Mouse (Mus musculus) Patski (cell line): ENCODE measurements around the gene Enpp1. TPM values are rescaled to one million over a fixed set of nuclear protein-coding genes. Genes with fewer than 3 reads are reported as not detected.

Experiments
- ATAC-seq: fragments of 100-300 bp; one replicate; pipeline ENCODE4 v1.8.0; 2021
- CTCF ChIA-PET: fragments of 350-600 bp; sonication (Branson Sonifier 250); formaldehyde crosslinking; loops from one replicate; lab custom pipeline; 2022; ENCODE audit warnings: inconsistent platforms; lab: Charles Lee
- POLR2A ChIA-PET: fragments of 350-600 bp; sonication (Branson Sonifier 250); formaldehyde crosslinking; loops from one replicate; lab custom pipeline; 2022; ENCODE audit warnings: antibody characterized with exemption, inconsistent platforms; lab: Charles Lee
- DNase-seq: peaks from one replicate; pipeline ENCODE4 v3.0.0-alpha.2; 2011; ENCODE audit warnings: low read depth, low spot score
- H3K27me3 ChIP-seq: fragments of 371-371 bp; one replicate; pipeline ENCODE4 v1.5.1; 2021
- CTCF ChIP-seq: fragments of 100-300 bp; IDR thresholded peaks from one replicate; pipeline ENCODE4 v1.5.1; 2021
- in situ Hi-C: fragments of 300-500 bp; cut with MboI; formaldehyde crosslinking; loops from 3 replicates; pipeline ENCODE4 v1.11.1; 2018; ENCODE audit warnings: low pct_unique_long_range_greater_than_20kb, mixed read lengths
- polyA plus RNA-seq: library from polyadenylated mRNA; unstranded; gene quantifications from one replicate; pipeline ENCODE4 v1.2.3, GENCODE M21; 2021

The Enpp1 gene
- polyA plus RNA-seq, 1 experiment from 2014 or later: 4.0 TPM

- ATAC-seq: no peak
- in situ Hi-C loops: no loop called here
- ChIA-PET POLR2A (no interaction called here), CTCF (no interaction called here)
- H3K27me3 ChIP-seq: no peaks in the 10 kb centered on the region
- no peak for DNase-seq
- TF ChIP-seq CTCF: no peak
Observed at GRCm38 (mm10) chr10:24599802-24600201, 112.2 kb downstream of the Enpp1 start.

DNA sequence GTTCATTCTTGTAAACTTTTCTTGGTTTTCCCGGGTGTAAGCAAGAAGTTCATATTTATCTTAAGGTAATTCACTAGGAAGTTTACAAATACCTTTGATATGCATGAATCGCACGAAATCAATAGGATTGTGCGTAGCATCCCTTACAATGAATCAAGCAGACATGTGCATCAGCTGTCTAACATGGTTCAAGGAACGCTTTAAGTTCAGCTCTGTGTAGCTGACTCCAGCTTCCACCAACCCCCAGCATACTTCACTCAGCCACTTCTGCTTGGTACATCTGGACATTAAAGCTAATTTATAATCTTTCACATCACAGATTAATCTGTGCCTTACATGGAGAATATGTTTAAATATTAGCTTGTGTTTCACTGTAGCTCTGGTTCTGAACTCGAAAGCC, 113.3 kb downstream of the Enpp1 start:
- ATAC-seq: no peak
- ChIA-PET CTCF (interaction anchor here (0.9 to 1.6 kb wide), 6 partner anchors 8 to 300 kb away, joined by 3 to 4 read pairs (median 3); no protein-coding TSS in a partner anchor), POLR2A (no interaction called here)
- no peak for TF ChIP-seq CTCF
- in situ Hi-C loops: no loop called here
- no peak for DNase-seq
- H3K27me3 ChIP-seq: no peaks in the 10 kb centered on the region

DNA sequence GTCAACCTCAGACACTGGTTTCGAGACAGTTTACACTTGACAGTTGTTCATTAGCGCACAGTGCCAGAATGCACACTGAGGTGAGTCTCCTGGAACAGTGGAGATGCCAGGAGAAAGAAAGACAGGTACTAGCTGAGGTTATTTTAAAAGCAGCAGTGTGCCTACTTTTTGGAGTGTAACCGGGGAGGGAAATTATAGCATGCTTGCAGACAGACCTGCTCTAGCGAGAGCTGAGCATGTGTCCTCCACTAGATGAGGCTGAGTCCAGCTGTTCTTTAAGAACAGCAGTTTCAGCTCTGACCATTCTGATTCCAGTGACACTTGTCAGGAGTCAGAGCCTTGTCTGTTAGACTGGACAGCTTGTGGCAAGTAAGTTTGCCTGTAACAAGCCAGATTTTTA, 114.2 kb downstream of the Enpp1 start:
- no peak for TF ChIP-seq CTCF
- in situ Hi-C loops: no loop called here

GRCm38 (mm10) chr10:24596869-24597339, 115.1 kb downstream of the Enpp1 start:
- no peaks in the 10 kb centered on the region for H3K27me3 ChIP-seq

More for the DNA sequence above, 114.2 kb downstream of the Enpp1 start:
- ChIA-PET POLR2A (interaction anchor here (1.4 kb wide), 1 partner anchor 23 kb away, joined by 3 read pairs; no protein-coding TSS in a partner anchor), CTCF (interaction anchor here (1.0 to 2.0 kb wide), 5 partner anchors 8 to 299 kb away, joined by 3 to 5 read pairs (median 3); no protein-coding TSS in a partner anchor)
- no peaks in the 10 kb centered on the region for H3K27me3 ChIP-seq
- DNase-seq: no peak
- ATAC-seq: no peak

GRCm38 (mm10) chr10:24596003-24596868, 115.7 kb downstream of the Enpp1 start:
- in situ Hi-C loops: no loop called here
- TF ChIP-seq CTCF: no peak
- ATAC-seq (peak; percentile 4), DNase-seq (no peak)
- H3K27me3 ChIP-seq: no peaks in the 10 kb centered on the region
- ChIA-PET CTCF (interaction anchor here (1.0 to 2.5 kb wide), 4 partner anchors 9 to 214 kb away, joined by 3 to 9 read pairs (median 4); no protein-coding TSS in a partner anchor), POLR2A (interaction anchor here (0.9 to 1.4 kb wide), 2 partner anchors 24 to 134 kb away, joined by 3 read pairs; no protein-coding TSS in a partner anchor)

More at GRCm38 (mm10) chr10:24596869-24597339, 115.1 kb downstream of the Enpp1 start:
- CTCF ChIA-PET: interaction anchor here (1.0 to 2.0 kb wide), 4 partner anchors 9 to 298 kb away, joined by 3 to 5 read pairs (median 4); no protein-coding TSS in a partner anchor
- ATAC-seq (no peak), DNase-seq (no peak)
- no peak for TF ChIP-seq CTCF
- POLR2A ChIA-PET: interaction anchor here (1.4 kb wide), 1 partner anchor 24 kb away, joined by 3 read pairs; no protein-coding TSS in a partner anchor
- in situ Hi-C loops: no loop called here

DNA sequence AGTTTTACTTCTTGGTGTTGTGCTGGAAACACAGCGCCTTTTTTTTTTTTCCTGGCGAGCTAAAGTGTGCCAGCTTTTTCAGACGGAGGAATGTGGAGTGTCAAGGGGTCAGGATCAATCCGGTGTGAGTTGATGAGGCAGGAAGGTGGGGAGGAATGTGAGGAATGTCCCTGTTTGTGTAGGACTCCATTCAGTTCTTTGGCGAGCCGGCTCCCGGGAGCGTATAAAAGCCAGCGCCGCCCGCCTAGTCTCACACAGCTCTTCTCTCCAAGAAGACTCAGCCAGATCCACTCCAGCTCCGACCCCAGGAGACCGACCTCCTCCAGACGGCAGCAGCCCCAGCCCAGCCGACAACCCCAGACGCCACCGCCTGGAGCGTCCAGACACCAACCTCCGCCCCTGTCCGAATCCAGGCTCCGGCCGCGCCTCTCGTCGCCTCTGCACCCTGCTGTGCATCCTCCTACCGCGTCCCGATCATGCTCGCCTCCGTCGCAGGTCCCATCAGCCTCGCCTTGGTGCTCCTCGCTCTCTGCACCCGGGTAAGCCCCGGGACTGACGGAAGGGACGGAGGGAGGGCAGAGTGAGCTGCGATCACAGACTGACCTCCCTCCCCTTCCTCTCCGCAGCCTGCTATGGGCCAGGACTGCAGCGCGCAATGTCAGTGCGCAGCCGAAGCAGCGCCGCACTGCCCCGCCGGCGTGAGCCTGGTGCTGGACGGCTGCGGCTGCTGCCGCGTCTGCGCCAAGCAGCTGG, 116.5 kb downstream of the Enpp1 start, which contains the start of gene Ccn2:
Ccn2 (plus strand) TSS at position 193 of the 753 bp plus-strand sequence.
- ATAC-seq (peak; percentile 81), DNase-seq (no peak)
- TF ChIP-seq CTCF: no peak
- H3K27me3 ChIP-seq: no peaks in the 10 kb centered on the region
- CTCF ChIA-PET: interaction anchor here (1.3 to 2.5 kb wide), 4 partner anchors 18 to 188 kb away, joined by 3 to 9 read pairs (median 4); no protein-coding TSS in a partner anchor
- POLR2A ChIA-PET: interaction anchor here (0.7 to 0.9 kb wide), 2 partner anchors 129 to 133 kb away, joined by 3 read pairs; no protein-coding TSS in a partner anchor
- in situ Hi-C loops: no loop called here

DNA sequence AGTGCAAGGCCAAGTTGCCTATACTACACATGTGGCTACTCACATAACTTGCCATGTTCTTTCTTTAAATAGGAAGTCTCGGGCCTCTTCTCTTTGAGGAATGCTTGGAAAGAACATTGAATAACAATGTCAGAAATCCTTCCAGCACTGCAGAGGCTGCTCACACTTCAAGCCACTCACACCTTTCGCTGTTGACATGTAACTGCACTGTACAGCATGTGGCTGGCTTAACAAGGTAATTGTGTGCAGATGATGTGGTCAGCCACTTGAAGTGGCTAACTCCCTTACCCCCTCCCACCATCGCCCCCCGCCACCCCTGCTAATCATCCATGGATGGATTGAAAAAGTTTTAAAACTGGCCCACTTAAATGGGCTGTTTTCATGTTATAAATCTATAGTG, 118.4 kb downstream of the Enpp1 start:
- DNase-seq (no peak), ATAC-seq (no peak)
- POLR2A ChIA-PET: no interaction called here
- in situ Hi-C loops: no loop called here
- no peaks in the 10 kb centered on the region for H3K27me3 ChIP-seq
- CTCF ChIA-PET: interaction anchor here (1.3 to 2.5 kb wide), 2 partner anchors 28 to 192 kb away, joined by 3 to 9 read pairs; no protein-coding TSS in a partner anchor
- TF ChIP-seq CTCF: no peak

GRCm38 (mm10) chr10:24592969-24593368, 119.0 kb downstream of the Enpp1 start:
- no peak for TF ChIP-seq CTCF
- ATAC-seq (no peak), DNase-seq (no peak)
- no peaks in the 10 kb centered on the region for H3K27me3 ChIP-seq
- POLR2A ChIA-PET: interaction anchor here (0.6 kb wide), 1 partner anchor 197 kb away, joined by 6 read pairs; no protein-coding TSS in a partner anchor
- CTCF ChIA-PET: interaction anchor here (1.2 to 1.3 kb wide), 2 partner anchors 10 to 191 kb away, joined by 3 read pairs; no protein-coding TSS in a partner anchor
- in situ Hi-C loops: no loop called here

- DNase-seq: no peak
- ChIA-PET CTCF (interaction anchor here (1.2 to 1.3 kb wide), 2 partner anchors 11 to 190 kb away, joined by 3 read pairs; no protein-coding TSS in a partner anchor), POLR2A (interaction anchor here (0.6 kb wide), 1 partner anchor 196 kb away, joined by 6 read pairs; no protein-coding TSS in a partner anchor)
- TF ChIP-seq CTCF: no peak
- no peaks in the 10 kb centered on the region for H3K27me3 ChIP-seq
- in situ Hi-C loops: no loop called here
- ATAC-seq: no peak
Observed at GRCm38 (mm10) chr10:24592318-24592717, 119.6 kb downstream of the Enpp1 start.
